Mouse (Mus musculus) CH12.LX (cell line): ENCODE measurements around the gene Prss8. TPM values are rescaled to one million over a fixed set of nuclear protein-coding genes. Genes with fewer than 3 reads are reported as not detected.

Experiments used
- DNase-seq: peaks from one replicate; pipeline ENCODE4 v3.0.0-alpha.2; 2013; ENCODE audit errors: extremely low read depth
- H3K27ac ChIP-seq: 2 replicates; pipeline ENCODE4 v1.5.1; 2012; ENCODE audit warnings: low read depth, mild to moderate bottlenecking, control low read depth, moderate library complexity; ENCODE audit not compliant: insufficient read depth
- H3K27me3 ChIP-seq: replicated peaks from 2 replicates; pipeline ENCODE3; 2012; ENCODE audit warnings: inconsistent platforms
- H3K36me3 ChIP-seq, 2 experiments: replicated peaks in 1 of 2; 2 replicates each; pipeline versions ENCODE3 to v1.6.1; 2012; ENCODE audit warnings: inconsistent platforms in 1 of 2, low read length in 1 of 2, mild to moderate bottlenecking in 1 of 2, mixed read lengths in 1 of 2, moderate library complexity in 1 of 2; ENCODE audit not compliant: control insufficient read depth in 1 of 2, insufficient read depth in 1 of 2
- H3K4me1 ChIP-seq, 2 experiments: 2 replicates each; pipeline ENCODE4 v1.6.1; 2012; ENCODE audit warnings: inconsistent platforms in 1 of 2, moderate library complexity in 1 of 2; ENCODE audit not compliant: insufficient read depth in 2 of 2, control insufficient read depth in 1 of 2
- H3K4me2 ChIP-seq: 2 replicates; pipeline ENCODE4 v1.6.1; 2012; ENCODE audit warnings: low read depth, mild to moderate bottlenecking, control low read depth; ENCODE audit not compliant: poor library complexity, insufficient read depth, severe bottlenecking
- H3K4me3 ChIP-seq, 3 experiments: fragments of 150-350 bp in 1 of 3; sonication (generic) in 1 of 3; replicated peaks in 1 of 3; 2 replicates each; pipeline versions ENCODE3 to v1.5.1; 2011 to 2012; ENCODE audit warnings: low read depth in 2 of 3, low read length in 2 of 3, mild to moderate bottlenecking in 2 of 3, moderate library complexity in 2 of 3, control low read depth in 1 of 3, improper control_type of control experiment in 1 of 3, inconsistent platforms in 1 of 3, mixed read lengths in 1 of 3; ENCODE audit not compliant: poor library complexity in 1 of 3
- H3K79me2 ChIP-seq: replicated peaks from 2 replicates; pipeline ENCODE4 v1.6.1; 2012; ENCODE audit warnings: mild to moderate bottlenecking, moderate library complexity; ENCODE audit not compliant: control insufficient read depth, poor library complexity, insufficient read depth, severe bottlenecking; ENCODE audit errors: extremely low read depth
- H3K9ac ChIP-seq: 2 replicates; pipeline ENCODE4 v1.6.1; 2012; ENCODE audit warnings: low read depth, mild to moderate bottlenecking, control low read depth, moderate library complexity; ENCODE audit not compliant: insufficient read depth
- H3K9me3 ChIP-seq: replicated peaks from 2 replicates; pipeline ENCODE3; 2012; ENCODE audit warnings: low read length, inconsistent platforms, mixed read lengths
- BHLHE40 ChIP-seq: IDR thresholded peaks from 2 replicates; pipeline ENCODE4 v1.6.1; 2011; ENCODE audit warnings: mild to moderate bottlenecking, low read depth, low read length, improper control_type of control experiment
- E2F4 ChIP-seq: IDR thresholded peaks from 2 replicates; pipeline ENCODE4 v1.6.1; 2011; ENCODE audit warnings: low read depth, low read length, improper control_type of control experiment; ENCODE audit not compliant: insufficient replicate concordance
- EP300 ChIP-seq: IDR thresholded peaks from 2 replicates; pipeline ENCODE4 v1.6.1; 2011; ENCODE audit warnings: low read length, improper control_type of control experiment
- ETS1 ChIP-seq: conservative IDR thresholded peaks from 2 replicates; pipeline ENCODE4 v1.6.1; 2012; ENCODE audit warnings: low read depth, mild to moderate bottlenecking, inconsistent platforms, low read length, improper control_type of control experiment, moderate library complexity
- GABPA ChIP-seq: IDR thresholded peaks from 2 replicates; pipeline ENCODE4 v1.6.1; 2012; ENCODE audit warnings: low read depth, low read length, improper control_type of control experiment, inconsistent platforms; ENCODE audit not compliant: insufficient replicate concordance
- HCFC1 ChIP-seq: IDR thresholded peaks from 2 replicates; pipeline ENCODE4 v1.6.1; 2012; ENCODE audit warnings: low read depth, mild to moderate bottlenecking, inconsistent platforms, low read length, improper control_type of control experiment
- JUN ChIP-seq: IDR thresholded peaks from 2 replicates; pipeline ENCODE4 v1.6.1; 2011; ENCODE audit warnings: low read depth, mild to moderate bottlenecking, low read length, improper control_type of control experiment, moderate library complexity; ENCODE audit not compliant: insufficient read depth
- JUND ChIP-seq: conservative IDR thresholded peaks from 2 replicates; pipeline ENCODE4 v1.6.1; 2011; ENCODE audit warnings: low read depth, low read length, improper control_type of control experiment
- KAT2A ChIP-seq: IDR thresholded peaks from 2 replicates; pipeline ENCODE4 v1.6.1; 2012; ENCODE audit warnings: low read length, improper control_type of control experiment, inconsistent platforms; ENCODE audit not compliant: insufficient replicate concordance
- MAX ChIP-seq: IDR thresholded peaks from 2 replicates; pipeline ENCODE4 v1.6.1; 2011; ENCODE audit warnings: low read length, improper control_type of control experiment
- MEF2A ChIP-seq: IDR thresholded peaks from 2 replicates; pipeline ENCODE4 v1.6.1; 2014; ENCODE audit warnings: low read depth, mild to moderate bottlenecking, inconsistent platforms, low read length, improper control_type of control experiment, borderline replicate concordance
- NELFE ChIP-seq: IDR thresholded peaks from 2 replicates; pipeline ENCODE4 v1.6.1; 2011; ENCODE audit warnings: low read depth, low read length, improper control_type of control experiment
- PAX5 ChIP-seq: IDR thresholded peaks from 2 replicates; pipeline ENCODE4 v1.6.1; 2012; ENCODE audit warnings: low read length, inconsistent platforms, mixed read lengths
- POLR2A ChIP-seq: IDR thresholded peaks from 2 replicates; pipeline ENCODE4 v1.6.1; 2011; ENCODE audit warnings: low read depth, mild to moderate bottlenecking, improper control_type of control experiment, low read length
- RAD21 ChIP-seq: IDR thresholded peaks from 2 replicates; pipeline ENCODE4 v1.6.1; 2011; ENCODE audit warnings: low read depth, mild to moderate bottlenecking, low read length, improper control_type of control experiment, moderate library complexity
- RCOR1 ChIP-seq: conservative IDR thresholded peaks from 2 replicates; pipeline ENCODE4 v1.6.1; 2012; ENCODE audit warnings: low read depth, mild to moderate bottlenecking, inconsistent platforms, low read length, improper control_type of control experiment
- SIN3A ChIP-seq: IDR thresholded peaks from 2 replicates; pipeline ENCODE4 v1.6.1; 2012; ENCODE audit warnings: low read length, improper control_type of control experiment, inconsistent platforms
- SMC3 ChIP-seq: IDR thresholded peaks from 2 replicates; pipeline ENCODE4 v1.6.1; 2011; ENCODE audit warnings: low read depth, low read length, improper control_type of control experiment
- TBP ChIP-seq: conservative IDR thresholded peaks from 2 replicates; pipeline ENCODE4 v1.6.1; 2011; ENCODE audit warnings: low read depth, low read length, improper control_type of control experiment
- USF1 ChIP-seq: IDR thresholded peaks from 2 replicates; pipeline ENCODE4 v1.6.1; 2014; ENCODE audit warnings: low read depth, mild to moderate bottlenecking, inconsistent platforms, low read length, improper control_type of control experiment
- USF2 ChIP-seq: conservative IDR thresholded peaks from 2 replicates; pipeline ENCODE4 v1.6.1; 2011; ENCODE audit warnings: low read depth, low read length, improper control_type of control experiment
- ZC3H11A ChIP-seq: IDR thresholded peaks from 2 replicates; pipeline ENCODE4 v1.6.1; 2012; ENCODE audit warnings: low read depth, mild to moderate bottlenecking, inconsistent platforms, low read length, improper control_type of control experiment
- ZKSCAN1 ChIP-seq: IDR thresholded peaks from 2 replicates; pipeline ENCODE4 v1.6.1; 2012; ENCODE audit warnings: low read depth, inconsistent platforms, low read length, improper control_type of control experiment, borderline replicate concordance
- ZMIZ1 ChIP-seq: IDR thresholded peaks from 2 replicates; pipeline ENCODE4 v1.6.1; 2012; ENCODE audit warnings: low read depth, mild to moderate bottlenecking, inconsistent platforms, low read length, improper control_type of control experiment
- ZNF384 ChIP-seq: IDR thresholded peaks from 2 replicates; pipeline ENCODE4 v1.6.1; 2012; ENCODE audit warnings: low read depth, low read length, improper control_type of control experiment, inconsistent platforms
- dilution Hi-C: fragments of 300-500 bp; cut with MboI; formaldehyde crosslinking; loops from 2 replicates; pipeline ENCODE4 v1.14.3; 2020; ENCODE audit warnings: low sequenced_read_pairs; ENCODE audit not compliant: extremely low pct_unique_long_range_greater_than_20kb, extremely low pct_ligation_motif_present
- in situ Hi-C: fragments of 300-500 bp; cut with MboI; formaldehyde crosslinking; loops from 3 replicates; pipeline ENCODE4 v1.14.3; 2019; ENCODE audit warnings: low sequenced_read_pairs, low pct_ligation_motif_present, low pct_unique_long_range_greater_than_20kb, mixed read lengths
- polyA plus RNA-seq: library from polyadenylated mRNA; unstranded; fragments of >175 nt; gene quantifications from 2 replicates; pipeline ENCODE4 v1.2.1, GENCODE M21; 2012; ENCODE audit warnings: low read depth; ENCODE audit not compliant: insufficient read length
- total RNA-seq, 2 experiments: library from RNA; depleted of rRNA; stranded (reverse); fragments of 300-350 nt in 1 of 2; fragments of >200 nt in 1 of 2; gene quantifications; 2 replicates each; pipeline ENCODE4 v1.2.3; 2012 to 2014

Gene Prss8
- total RNA-seq (2012; rRNA removed) = 0.08 TPM in 1 of 2 replicates, not detected in the other
- not detected in 2 replicates for total RNA-seq (2014; rRNA removed)
- polyA plus RNA-seq = not detected in 2 replicates

DNA sequence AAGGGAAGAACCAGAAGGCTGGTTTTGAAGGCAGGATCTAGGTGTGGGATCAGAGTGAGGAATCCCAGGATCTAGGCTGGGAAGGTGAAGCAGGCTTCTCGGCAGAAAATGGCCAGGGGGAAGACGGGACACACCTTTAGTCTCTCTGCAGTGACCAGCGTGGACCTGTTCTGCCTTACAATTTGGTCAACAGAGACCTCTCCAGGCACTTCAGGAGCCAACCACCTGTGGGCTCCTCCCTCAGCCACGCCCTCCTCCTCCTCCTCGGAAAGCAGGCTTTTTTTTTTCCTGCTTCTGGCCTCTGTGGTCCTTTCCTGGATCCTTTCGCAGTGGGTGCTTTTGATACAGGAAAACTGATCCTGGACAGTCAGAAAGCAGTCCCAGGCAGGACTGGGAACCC is at the start of gene Prss8:
Gene Prss8, minus strand, starts transcription at position 182 of the 400 bp plus-strand sequence.
- dilution Hi-C loops = no loop called here
- Histone ChIP-seq H3K27me3 (no peaks in the 10 kb centered on the region), H3K4me1 (peaks cover 8 to 40% of the 10 kb centered on the region in 2 experiments), H3K4me3 (no peak within 1 kb of the TSS), H3K79me2 (no peaks in the 10 kb centered on the region), H3K9me3 (no peaks in the 10 kb centered on the region), H3K9ac (no peak within 1 kb of the TSS), H3K4me2 (no peak within 1 kb of the TSS), H3K27ac (no peak within 1 kb of the TSS), H3K36me3 (peaks cover 17 to 34% of the 10 kb centered on the region in 2 experiments)
- in situ Hi-C loops = loop anchor here (5.0 to 10.0 kb wide), 2 partner anchors 153 to 1225 kb away; partner anchors contain the start of genes Coro1a and Setd1a
- TF ChIP-seq ZNF384 (0 out of 2 replicates have a peak, but pooled peaks have one; percentile 22), ZC3H11A (no peak)
- no peak for DNase-seq

- Histone ChIP-seq H3K36me3 (peaks cover 74 to 98% of the 10 kb centered on the region in 2 experiments), H3K4me2 (no peak overlapping the region), H3K9me3 (no peaks in the 10 kb centered on the region), H3K4me3 (no peak overlapping the region), H3K79me2 (peaks cover 25% of the 10 kb centered on the region), H3K27ac (no peak overlapping the region), H3K9ac (no peak overlapping the region), H3K27me3 (no peaks in the 10 kb centered on the region), H3K4me1 (peaks cover 0 to 4% of the 10 kb centered on the region in 2 experiments; a peak in 1 of 4 replicates)
- no peak for DNase-seq
- dilution Hi-C loops (no loop called here), in situ Hi-C loops (no loop called here)
- TF ChIP-seq MAX (no peak), MEF2A (no peak), PAX5 (no peak), USF1 (no peak), TBP (no peak), RAD21 (no peak), SMC3 (no peak), HCFC1 (no peak), E2F4 (no peak)
Observed at GRCm38 (mm10) chr7:127978856-127979255, 49.0 kb upstream of the Prss8 start.

DNA sequence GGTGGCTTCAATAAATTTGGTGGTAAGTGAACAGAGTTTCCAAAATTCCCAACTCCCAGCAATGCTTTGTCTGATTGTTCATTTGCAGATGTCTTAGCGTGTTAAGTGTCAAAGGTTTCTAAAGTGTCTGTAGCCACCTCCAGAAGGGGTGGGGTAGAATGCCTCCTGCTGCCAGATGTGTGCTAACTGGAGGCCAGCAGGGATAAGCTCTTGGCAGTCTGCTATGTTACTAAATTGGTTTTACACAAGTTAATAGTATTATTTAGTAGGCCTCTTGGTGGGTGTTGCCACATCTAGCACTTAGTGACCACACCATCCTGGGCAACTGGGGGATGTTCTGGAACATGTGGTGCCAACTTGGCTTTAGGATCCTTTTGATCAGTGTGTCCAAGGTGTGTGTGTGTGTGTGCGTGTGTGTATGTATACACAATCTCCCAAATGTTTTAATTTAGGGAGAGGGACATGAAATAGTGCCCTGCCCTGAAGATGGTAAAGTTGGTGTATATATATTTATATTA is 44.6 kb upstream of the Prss8 start:
- Histone ChIP-seq H3K9me3 (no peaks in the 10 kb centered on the region), H3K4me3 (no peak overlapping the region), H3K27me3 (no peaks in the 10 kb centered on the region), H3K36me3 (peaks cover 66 to 94% of the 10 kb centered on the region in 2 experiments), H3K79me2 (peaks cover 51% of the 10 kb centered on the region), H3K4me2 (no peak overlapping the region), H3K9ac (no peak overlapping the region), H3K4me1 (peaks cover 0 to 21% of the 10 kb centered on the region in 2 experiments; a peak in 3 of 4 replicates), H3K27ac (no peak overlapping the region)
- dilution Hi-C loops = no loop called here
- in situ Hi-C loops = no loop called here
- DNase-seq = no peak
- TF ChIP-seq ETS1 (no peak), EP300 (no peak), ZKSCAN1 (no peak), POLR2A (no peak), RCOR1 (no peak), KAT2A (no peak), SMC3 (no peak), MAX (no peak), MEF2A (no peak), NELFE (no peak), GABPA (no peak), USF2 (no peak), USF1 (no peak), ZMIZ1 (no peak), SIN3A (no peak), JUND (no peak), BHLHE40 (no peak), JUN (no peak)
